Mouse (Mus musculus) testis, postnatal 10 days (tissue): ENCODE data around the gene Marco.
A peak's percentile ranks its signal among the peaks of the same experiment; 100 is the strongest.

Experiments
- DNase-seq: peaks from one replicate; pipeline ENCODE4 v3.0.0; 2021; ENCODE audit warnings: low spot score

The Marco gene

GRCm38 (mm10) chr1:120504924-120505323 lies at the start of gene Marco:
Marco (minus strand) TSS chr1:120505024.
- DNase-seq, result no peak

DNA sequence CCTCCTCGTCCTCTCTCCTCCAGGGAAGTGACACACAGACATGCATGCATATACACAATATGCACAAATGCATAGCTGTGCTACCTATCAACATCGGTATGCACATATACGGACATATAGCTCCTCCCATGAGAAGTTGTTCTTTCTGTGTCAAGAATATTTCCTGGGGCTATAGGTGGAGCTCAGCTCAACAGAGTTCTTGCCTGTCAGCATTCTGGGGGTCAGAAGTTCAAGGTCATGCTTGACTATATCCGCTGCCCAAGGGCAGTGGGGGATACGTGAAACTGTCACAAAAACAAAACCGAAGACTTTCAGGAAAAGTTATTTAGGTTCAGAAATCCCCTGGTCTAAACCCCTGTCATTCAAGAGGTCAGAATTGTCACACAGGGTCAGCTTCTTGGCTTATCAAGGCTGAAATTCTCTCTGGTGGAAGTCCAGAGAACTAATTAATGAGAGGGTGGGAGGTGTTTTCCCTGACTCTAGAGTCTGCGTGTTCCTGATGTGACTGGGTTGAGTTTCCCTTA lies 34.7 kb upstream of the Marco start:
- DNase-seq, result no peak

DNA sequence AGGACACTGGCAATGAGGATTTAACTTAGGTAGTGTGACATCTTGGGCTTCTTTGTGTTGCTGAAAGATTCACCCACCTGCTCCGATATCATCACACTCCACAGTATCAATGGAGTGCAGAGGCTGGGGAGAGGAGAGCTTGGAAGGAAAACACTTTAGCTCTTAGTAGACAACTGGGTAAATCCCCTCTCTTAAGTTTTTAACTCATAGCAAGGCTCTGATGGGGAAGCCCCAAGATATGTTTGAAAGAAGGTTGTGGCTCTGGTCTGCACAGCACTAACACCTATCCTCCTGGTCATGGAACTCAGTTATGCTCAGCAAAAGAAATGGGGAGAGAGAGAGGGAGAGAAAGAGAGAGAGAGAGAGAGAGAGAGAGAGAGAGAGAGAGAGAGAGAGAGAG lies 32.2 kb upstream of the Marco start:
- DNase-seq, result no peak

DNA sequence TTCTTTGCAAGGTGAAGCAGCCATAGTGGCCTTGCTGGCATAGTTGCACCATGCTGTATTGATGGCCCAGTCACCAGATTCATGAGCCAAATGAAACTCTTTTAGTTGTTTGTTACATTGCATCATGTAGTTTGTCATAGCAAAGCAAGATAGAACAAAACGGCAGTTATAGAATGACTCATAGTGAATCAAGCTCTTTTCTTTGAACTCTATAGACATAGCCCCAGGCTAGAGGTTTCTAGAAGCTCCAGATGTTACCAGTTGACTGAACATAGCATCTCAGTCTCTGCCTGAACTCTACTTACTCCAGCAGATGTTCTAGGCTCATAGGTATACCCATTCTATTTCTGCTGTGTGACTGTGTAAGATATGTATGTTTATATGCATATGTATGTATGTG lies 31.1 kb upstream of the Marco start:
- DNase-seq, result no peak

DNA sequence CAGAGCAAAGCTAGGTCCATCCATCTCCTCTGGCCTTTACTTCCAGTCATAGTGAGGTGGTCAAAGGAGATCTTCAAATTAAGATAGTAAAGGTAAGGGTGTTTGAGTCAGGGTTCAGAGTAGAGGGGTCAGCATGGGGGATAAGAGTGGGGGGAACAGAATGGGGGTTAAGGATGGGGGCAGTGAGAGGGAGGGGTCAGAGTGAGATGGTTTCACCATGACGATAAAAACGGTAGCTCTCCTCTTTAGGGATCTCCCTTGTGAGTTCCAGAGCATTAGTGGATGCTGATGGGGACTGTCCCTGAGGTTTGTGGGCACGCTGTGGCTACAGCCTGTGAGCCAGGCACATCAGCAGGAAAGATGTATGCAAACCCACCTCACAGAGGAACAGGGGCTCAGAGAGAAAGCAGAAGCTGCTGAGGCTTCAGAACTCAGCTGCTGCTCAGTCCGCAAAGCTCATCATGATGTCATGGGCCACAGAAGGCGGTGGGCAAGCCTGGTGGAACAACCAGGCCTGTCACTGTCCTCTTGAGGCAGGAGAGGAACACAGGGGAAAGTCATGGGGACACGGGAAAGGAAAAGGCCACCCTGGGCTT lies 27.6 kb upstream of the Marco start:
- DNase-seq, result no peak

GRCm38 (mm10) chr1:120531770-120532169 lies 26.9 kb upstream of the Marco start:
- DNase-seq, result no peak

GRCm38 (mm10) chr1:120529881-120530280 lies 25.1 kb upstream of the Marco start:
- DNase-seq, result no peak

- DNase-seq, result no peak
Observed at GRCm38 (mm10) chr1:120517618-120518017, 12.8 kb upstream of the Marco start.

DNA sequence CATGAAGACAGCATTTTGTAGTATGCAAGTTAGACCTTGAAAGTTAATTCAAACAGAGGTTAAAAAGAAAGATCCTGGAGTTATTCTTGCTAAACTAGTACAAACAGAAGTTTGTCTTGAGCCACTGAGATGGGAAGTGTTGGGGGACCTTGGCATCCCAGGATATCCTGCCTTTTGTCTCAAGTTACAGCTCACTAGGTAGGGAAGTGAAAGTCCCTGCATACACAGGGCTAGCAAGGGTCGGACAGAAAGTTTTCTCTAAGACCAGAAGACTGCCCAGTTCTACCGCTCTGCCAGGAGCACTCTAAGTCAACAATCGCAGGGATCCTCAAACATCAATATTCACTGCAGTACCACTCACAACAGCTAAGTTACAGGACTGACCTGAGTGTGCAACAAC lies 5.5 kb upstream of the Marco start:
- DNase-seq, result no peak

DNA sequence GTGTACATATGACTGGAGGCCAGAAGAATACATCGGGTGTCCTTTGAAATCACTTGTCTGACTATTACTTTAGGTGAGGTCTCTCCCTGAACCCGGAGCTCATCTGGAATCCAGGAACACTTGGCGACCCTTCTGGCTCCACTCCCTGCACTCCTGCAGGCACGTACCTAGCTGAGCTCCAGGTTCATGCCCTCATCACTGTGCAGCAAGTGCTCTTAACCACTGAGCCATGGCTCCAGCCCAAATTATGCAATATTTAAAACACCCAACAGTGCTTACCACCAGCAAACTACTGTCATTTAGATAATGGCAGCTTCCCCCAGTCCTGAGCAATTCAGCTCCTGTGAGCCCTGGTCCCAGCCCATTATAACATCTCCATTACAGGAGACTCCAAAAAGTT lies 4.2 kb upstream of the Marco start:
- no peak for DNase-seq

DNA sequence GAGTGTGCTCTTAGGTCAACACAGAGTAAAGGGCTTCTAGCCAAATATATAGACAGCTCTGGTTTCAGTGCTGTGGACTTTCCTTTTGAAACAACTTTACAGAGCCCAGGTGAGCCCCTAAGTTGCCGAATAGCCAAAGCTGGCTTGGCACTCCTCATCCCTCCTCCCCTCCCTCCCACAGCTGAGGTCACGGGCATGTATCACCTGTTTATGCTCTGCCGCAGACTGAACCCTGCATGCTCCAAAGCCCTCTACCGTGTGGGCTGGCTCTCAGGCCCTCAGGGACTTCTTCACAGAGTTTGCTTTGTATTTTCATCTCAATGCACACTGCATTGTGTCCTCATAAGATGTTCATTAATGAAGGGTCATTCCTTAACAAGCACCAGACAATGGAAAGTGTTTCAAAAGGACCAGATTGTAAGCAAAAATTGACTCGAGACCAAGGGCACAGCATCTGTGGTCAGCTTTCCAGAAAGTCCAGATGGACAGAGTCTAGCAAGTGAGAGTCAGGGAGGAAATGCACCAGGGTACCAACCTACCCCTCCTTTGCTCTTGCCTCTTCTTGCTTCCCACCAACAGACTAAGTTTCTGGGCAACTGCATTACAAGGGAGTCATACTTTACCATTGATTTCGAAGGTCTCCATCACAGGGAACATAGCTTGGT lies 646 bp downstream of the Marco start:
- DNase-seq, result no peak

DNA sequence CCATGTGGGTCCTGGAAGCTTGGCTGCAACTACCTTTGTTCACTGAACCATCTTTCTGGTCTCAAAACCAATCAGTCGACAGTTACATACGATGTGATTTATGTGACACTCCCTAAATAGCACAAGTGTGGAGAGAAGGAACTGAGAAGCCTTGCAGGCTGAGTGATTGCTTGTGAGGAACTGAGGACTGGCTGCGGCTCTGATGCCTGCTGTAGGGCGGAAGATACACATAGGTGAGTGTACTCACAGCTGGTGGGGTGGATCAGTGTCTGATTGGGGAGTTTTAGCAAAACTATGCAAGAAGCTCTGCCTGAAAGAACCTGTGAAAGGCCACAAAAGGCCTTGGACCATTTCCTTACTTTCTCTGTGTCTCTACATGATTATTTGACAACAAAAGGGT lies 3.3 kb downstream of the Marco start:
- no peak for DNase-seq

DNA sequence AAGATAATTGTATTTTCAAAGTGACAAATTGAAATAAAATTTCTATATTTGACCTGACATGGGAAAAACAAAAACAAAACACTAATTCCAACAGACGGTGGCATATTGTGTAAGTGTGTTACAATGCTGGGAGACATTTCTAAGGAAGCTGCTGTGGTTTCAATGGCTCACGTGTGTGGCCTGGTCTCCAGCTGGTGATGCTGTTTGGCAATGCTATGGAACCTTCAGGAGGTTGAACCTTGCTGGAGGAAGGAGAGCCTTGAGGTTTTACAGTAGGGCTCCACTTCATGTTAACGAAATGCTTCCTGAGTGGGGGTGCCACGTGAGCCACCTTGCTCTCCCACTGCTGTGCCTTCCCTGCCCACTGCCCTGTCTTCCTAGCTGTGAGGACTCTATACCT lies 6.8 kb downstream of the Marco start:
- DNase-seq, result no peak

GRCm38 (mm10) chr1:120480937-120481336 lies 23.9 kb downstream of the Marco start:
- DNase-seq, result no peak

DNA sequence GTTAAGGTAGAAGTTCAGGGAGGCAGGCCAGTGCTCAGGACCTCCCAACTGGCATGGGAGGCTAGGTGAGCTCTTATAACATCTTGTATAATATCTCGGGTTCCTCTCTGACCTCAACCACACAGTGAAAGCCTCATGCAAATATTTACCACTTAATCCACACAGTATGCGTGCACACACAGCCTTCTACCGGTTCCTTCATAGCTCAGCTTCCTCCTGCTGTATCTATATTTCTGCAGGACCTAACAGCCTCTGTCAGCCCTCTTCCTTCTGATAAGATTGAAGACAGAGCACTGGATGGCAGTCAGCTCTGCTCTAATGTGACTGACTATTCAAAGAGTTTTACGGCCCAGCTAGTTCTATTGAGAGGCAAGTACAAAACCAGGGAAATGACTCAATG lies 30.0 kb downstream of the Marco start:
- no peak for DNase-seq

- peak; percentile 82 for DNase-seq
Observed at GRCm38 (mm10) chr1:120468891-120469290, 35.9 kb downstream of the Marco start.

DNA sequence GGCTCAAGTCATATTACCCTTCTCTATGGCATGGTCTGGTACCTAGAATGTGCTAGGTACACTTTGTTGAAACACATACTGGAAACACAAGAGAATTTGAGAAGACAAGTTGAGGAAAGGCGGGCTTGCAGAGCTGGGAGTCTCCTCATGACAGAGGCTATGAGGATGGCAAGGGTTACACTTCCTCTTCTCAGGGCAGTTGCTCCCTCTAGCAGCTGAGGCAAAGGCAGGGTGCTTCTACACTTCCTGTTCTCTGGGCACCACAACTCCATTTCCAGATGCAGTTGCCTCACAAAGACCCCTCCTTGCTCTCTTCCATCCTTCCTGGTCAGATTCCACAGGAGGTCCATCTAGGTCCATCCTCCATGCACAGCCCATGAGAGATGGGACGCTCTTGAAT lies 37.5 kb downstream of the Marco start:
- DNase-seq, result no peak

GRCm38 (mm10) chr1:120466751-120467150 lies 38.1 kb downstream of the Marco start:
- DNase-seq, result no peak

DNA sequence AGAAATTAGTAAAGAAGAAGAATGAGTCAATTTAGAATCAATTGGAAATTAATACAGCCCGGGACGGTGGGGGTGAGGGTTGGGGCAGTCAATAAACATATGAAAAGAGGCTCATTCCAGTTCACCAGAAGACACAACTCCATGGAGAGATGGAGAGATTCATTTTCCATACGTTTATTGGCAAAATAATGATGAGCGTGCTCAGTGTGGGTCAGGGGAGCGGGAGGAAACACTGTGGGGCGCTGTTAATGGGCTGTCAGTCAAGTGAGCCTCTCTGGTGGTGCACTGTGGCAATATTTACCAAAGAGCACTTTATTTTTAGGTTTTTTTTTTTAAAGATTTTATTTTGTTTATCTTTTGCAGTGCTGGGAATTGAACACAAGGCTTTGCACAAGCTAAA lies 45.8 kb downstream of the Marco start:
- no peak for DNase-seq

- DNase-seq, result no peak
Observed at GRCm38 (mm10) chr1:120458524-120458923, 46.3 kb downstream of the Marco start.

DNA sequence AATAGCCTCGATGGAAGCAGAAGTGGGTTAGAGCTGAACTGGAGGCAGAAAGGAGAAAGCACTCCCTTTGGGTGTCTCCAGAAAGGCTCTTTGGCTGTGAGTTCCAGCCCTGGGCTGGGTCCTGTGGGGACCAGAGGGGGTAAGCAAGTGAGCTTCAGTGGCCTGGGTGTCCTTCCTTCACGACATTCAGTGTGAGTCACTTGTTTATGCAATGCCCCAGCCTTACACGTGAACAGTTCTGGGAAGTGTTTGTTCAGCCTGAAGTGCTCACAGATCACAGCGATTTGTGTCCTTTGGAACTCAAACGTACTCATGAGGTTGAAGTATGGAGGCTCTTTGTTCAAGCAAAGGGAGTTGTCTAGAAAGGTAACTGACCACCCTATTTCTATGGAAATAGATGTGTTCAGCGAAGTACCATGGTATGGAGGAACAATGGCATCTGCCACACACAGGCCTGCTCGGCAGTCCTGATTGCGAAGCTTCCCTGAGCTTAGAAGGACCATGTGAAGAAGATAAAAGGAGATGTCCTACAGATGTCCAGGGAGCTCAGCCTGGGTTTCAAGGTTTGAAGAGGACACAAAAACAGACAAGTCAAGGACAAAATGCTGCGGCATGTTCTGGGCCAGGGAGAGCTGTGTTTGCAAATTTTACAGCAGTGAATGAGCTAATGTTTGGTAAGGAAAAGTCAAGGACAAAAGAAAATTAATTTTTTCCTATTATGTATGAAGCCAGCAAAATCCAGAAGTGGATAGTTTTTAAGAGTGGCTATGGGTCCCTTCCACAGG lies 53.1 kb downstream of the Marco start:
- no peak for DNase-seq

DNA sequence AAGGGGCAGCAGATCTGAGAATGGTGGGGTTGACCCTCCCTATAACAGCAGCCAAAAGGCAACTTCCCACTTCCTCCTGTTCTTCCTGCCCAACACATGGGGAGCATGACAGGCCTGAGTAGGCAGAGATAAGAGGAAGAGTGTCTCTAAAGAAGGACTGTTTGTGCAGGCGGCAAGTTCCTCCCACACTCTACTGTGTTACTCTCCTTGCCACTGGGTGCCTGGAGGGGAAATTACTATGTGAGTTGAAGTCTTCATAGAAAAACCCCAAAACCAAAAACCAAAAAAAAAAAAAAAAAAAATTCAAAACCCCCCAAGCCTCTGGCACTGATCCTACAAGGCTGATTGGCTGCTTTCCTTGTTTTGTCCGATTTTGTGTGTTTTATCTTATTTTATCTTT lies 55.2 kb downstream of the Marco start:
- DNase-seq, result no peak

- no peak for DNase-seq
Observed at GRCm38 (mm10) chr1:120443228-120443639, 61.6 kb downstream of the Marco start.
